Mouse (Mus musculus) midbrain, embryonic 11.5 days (tissue): Measurements from ENCODE around the gene S1pr5. TPM values are rescaled to one million over a fixed set of nuclear protein-coding genes. Genes with fewer than 3 reads are reported as not detected.

ENCODE experiments used
- ATAC-seq: fragments of 200-750 bp; cut with Nextera tagmentation; 2 replicates; pipeline ENCODE4 v1.8.0; 2017; ENCODE audit warnings: moderate TSS enrichment, moderate library complexity; ENCODE audit not compliant: low FRiP score
- DNase-seq: peaks from one replicate; pipeline ENCODE4 v3.0.0; 2015; ENCODE audit warnings: low spot score; ENCODE audit errors: missing footprints
- H3K27ac ChIP-seq: fragments of 300-500 bp; sonication (generic); 2 replicates; pipeline ENCODE4 v1.5.1; 2014; ENCODE audit warnings: low read depth, low read length
- H3K27me3 ChIP-seq: fragments of 300-500 bp; sonication (generic); 2 replicates; pipeline ENCODE4 v1.6.1; 2014; ENCODE audit warnings: mild to moderate bottlenecking, low read length, moderate library complexity, mixed read lengths; ENCODE audit not compliant: control insufficient read depth, insufficient read depth
- H3K36me3 ChIP-seq: fragments of 300-500 bp; sonication (generic); 2 replicates; pipeline ENCODE4 v1.6.1; 2014; ENCODE audit warnings: mild to moderate bottlenecking, low read length, moderate library complexity, mixed read lengths; ENCODE audit not compliant: control insufficient read depth, insufficient read depth
- H3K4me1 ChIP-seq: fragments of 300-500 bp; sonication (generic); 2 replicates; pipeline ENCODE4 v1.6.1; 2014; ENCODE audit warnings: low read length; ENCODE audit not compliant: control insufficient read depth, insufficient read depth
- H3K4me2 ChIP-seq: fragments of 300-500 bp; sonication (generic); 2 replicates; pipeline ENCODE4 v1.6.1; 2014; ENCODE audit warnings: mild to moderate bottlenecking, moderate library complexity
- H3K4me3 ChIP-seq: fragments of 300-500 bp; sonication (generic); 2 replicates; pipeline ENCODE4 v1.5.1; 2014; ENCODE audit warnings: low read depth, low read length
- H3K9ac ChIP-seq: fragments of 300-500 bp; sonication (generic); 2 replicates; pipeline ENCODE4 v1.6.1; 2014; ENCODE audit warnings: low read length
- H3K9me3 ChIP-seq: fragments of 300-500 bp; sonication (generic); 2 replicates; pipeline ENCODE4 v1.6.1; 2016; ENCODE audit warnings: low read length; ENCODE audit not compliant: control insufficient read depth
- WGBS: fragments of 180-500 bp; shearing (Covaris S2); extraction: QIAGEN DNeasy Blood & Tissue Kit; methylation state at CpG from one replicate; pipeline ENCODE4 v1.1.7; 2014; 5-methylcytosine and 5-hydroxymethylcytosine counted together
- polyA plus RNA-seq: library from polyadenylated mRNA; unstranded; fragments of >200 nt; fragmentation: Nextera tagmentation; extraction: Ambion mirVana; gene quantifications from 2 replicates; pipeline ENCODE4 v1.2.1, GENCODE M21; 2014

S1pr5 gene
- polyA plus RNA-seq, 1 experiment from 2014 or later, result 0.19 TPM

- ATAC-seq (peak; percentile 30; the same call in 1 of the 2 replicates), DNase-seq (peak; percentile 93)
- H3K27me3 ChIP-seq, result peaks cover 65% of the 10 kb centered on the region
- H3K27ac ChIP-seq, result no peak overlapping the region
- H3K4me3 ChIP-seq, result peak overlapping the region; percentile 31
- H3K9ac ChIP-seq, result peak overlapping the region; percentile 21; the same call in 1 of the 2 replicates
- H3K36me3 ChIP-seq, result no peaks in the 10 kb centered on the region
- H3K4me1 ChIP-seq, result peaks cover 7% of the 10 kb centered on the region; the same call in 1 of the 2 replicates
- H3K4me2 ChIP-seq, result peak overlapping the region; percentile 51
- 1% methylated on average over 72 of the region's 72 CpGs for WGBS
- no peaks in the 10 kb centered on the region; the same call in 1 of the 2 replicates for H3K9me3 ChIP-seq
Observed at GRCm38 (mm10) chr9:21244428-21245112, 3.7 kb downstream of the S1pr5 start.

GRCm38 (mm10) chr9:21243826-21244427 is 4.3 kb downstream of the S1pr5 start:
- H3K4me2 ChIP-seq, result peak overlapping the region; percentile 51
- peak overlapping the region; percentile 31 for H3K4me3 ChIP-seq
- no peak overlapping the region for H3K27ac ChIP-seq
- H3K4me1 ChIP-seq, result peaks cover 7% of the 10 kb centered on the region; the same call in 1 of the 2 replicates
- H3K27me3 ChIP-seq, result peaks cover 59% of the 10 kb centered on the region
- no peak for ATAC-seq
- no peaks in the 10 kb centered on the region for H3K36me3 ChIP-seq
- H3K9ac ChIP-seq, result no peak overlapping the region; the same call in 1 of the 2 replicates
- 3% methylated on average over 42 of the region's 42 CpGs for WGBS
- peak; percentile 94 for DNase-seq
- H3K9me3 ChIP-seq, result no peaks in the 10 kb centered on the region; the same call in 1 of the 2 replicates

GRCm38 (mm10) chr9:21241343-21241742 is 6.9 kb downstream of the S1pr5 start:
- no peak overlapping the region for H3K4me3 ChIP-seq
- H3K4me2 ChIP-seq, result no peak overlapping the region
- peaks cover 15% of the 10 kb centered on the region for H3K4me1 ChIP-seq
- no peak overlapping the region for H3K27ac ChIP-seq
- WGBS, result 3% methylated on average over 11 of the region's 11 CpGs
- H3K36me3 ChIP-seq, result no peaks in the 10 kb centered on the region
- no peak overlapping the region for H3K9ac ChIP-seq
- DNase-seq (peak; percentile 99), ATAC-seq (no peak)
- H3K27me3 ChIP-seq, result peaks cover 39% of the 10 kb centered on the region
- H3K9me3 ChIP-seq, result no peaks in the 10 kb centered on the region; the same call in 1 of the 2 replicates

- peak overlapping the region; percentile 98 for H3K9ac ChIP-seq
- H3K9me3 ChIP-seq, result no peaks in the 10 kb centered on the region; the same call in 1 of the 2 replicates
- peaks cover 20% of the 10 kb centered on the region for H3K27me3 ChIP-seq
- no peaks in the 10 kb centered on the region; the same call in 1 of the 2 replicates for H3K36me3 ChIP-seq
- H3K4me2 ChIP-seq, result peak overlapping the region; percentile 80
- peak overlapping the region; percentile 91 for H3K4me3 ChIP-seq
- 48% methylated on average over 4 of the region's 4 CpGs for WGBS
- ATAC-seq (no peak; the same call in 1 of the 2 replicates), DNase-seq (no peak)
- H3K27ac ChIP-seq, result no peak overlapping the region
- H3K4me1 ChIP-seq, result peaks cover 9% of the 10 kb centered on the region
Observed at GRCm38 (mm10) chr9:21239465-21239848, 8.8 kb downstream of the S1pr5 start.

GRCm38 (mm10) chr9:21238733-21239464 is 9.3 kb downstream of the S1pr5 start, which contains the start of gene Keap1:
Gene Keap1 (minus strand): TSS chr9:21239361.
- under 1% methylated on average over 70 of the region's 90 CpGs for whole genome bisulfite sequencing
- H3K4me1 ChIP-seq, result peaks cover 9% of the 10 kb centered on the region
- peak; percentile 99 for DNase-seq

GRCm38 (mm10) chr9:21238004-21238732 is 10.1 kb downstream of the S1pr5 start:
- Histone ChIP-seq H3K9me3 (no peaks in the 10 kb centered on the region; the same call in 1 of the 2 replicates), H3K27me3 (peaks cover 7% of the 10 kb centered on the region), H3K9ac (peak overlapping the region; percentile 98), H3K4me3 (peak overlapping the region; percentile 91), H3K27ac (peak overlapping the region; percentile 67), H3K4me1 (peaks cover 9% of the 10 kb centered on the region), H3K36me3 (no peaks in the 10 kb centered on the region; the same call in 1 of the 2 replicates), H3K4me2 (peak overlapping the region; percentile 80)
- 3% methylated on average over 31 of the region's 31 CpGs for WGBS
- ATAC-seq, result peak; percentile 20
- peak; percentile 93 for DNase-seq

More at GRCm38 (mm10) chr9:21238733-21239464, 9.3 kb downstream of the S1pr5 start, which contains the start of gene Keap1:
- H3K4me2 ChIP-seq, result peak within 1 kb of the TSS; percentile 80
- H3K27me3 ChIP-seq, result peaks cover 14% of the 10 kb centered on the region
- H3K27ac ChIP-seq, result peak within 1 kb of the TSS; percentile 67
- no peaks in the 10 kb centered on the region; the same call in 1 of the 2 replicates for H3K9me3 ChIP-seq
- ATAC-seq, result peak; percentile 88
- peak within 1 kb of the TSS; percentile 98 for H3K9ac ChIP-seq
- H3K4me3 ChIP-seq, result peak within 1 kb of the TSS; percentile 91
- H3K36me3 ChIP-seq, result no peaks in the 10 kb centered on the region; the same call in 1 of the 2 replicates

GRCm38 (mm10) chr9:21237368-21238003 is 10.8 kb downstream of the S1pr5 start:
- DNase-seq, result no peak

GRCm38 (mm10) chr9:21236991-21237367 is 11.3 kb downstream of the S1pr5 start:
- H3K9me3 ChIP-seq, result no peaks in the 10 kb centered on the region
- no peak for ATAC-seq
- peak overlapping the region; percentile 91; the same call in 1 of the 2 replicates for H3K4me3 ChIP-seq
- H3K4me1 ChIP-seq, result peaks cover 9% of the 10 kb centered on the region
- H3K9ac ChIP-seq, result peak overlapping the region; percentile 98; the same call in 1 of the 2 replicates
- 85% methylated on average over 25 of the region's 25 CpGs for WGBS
- peak overlapping the region; percentile 80 for H3K4me2 ChIP-seq
- no peaks in the 10 kb centered on the region; the same call in 1 of the 2 replicates for H3K27me3 ChIP-seq
- no peak for DNase-seq
- no peaks in the 10 kb centered on the region; the same call in 1 of the 2 replicates for H3K36me3 ChIP-seq
- H3K27ac ChIP-seq, result no peak overlapping the region

More at GRCm38 (mm10) chr9:21237368-21238003, 10.8 kb downstream of the S1pr5 start:
- ATAC-seq, result peak; percentile 39; the same call in 1 of the 2 replicates
- Histone ChIP-seq H3K27me3 (no peaks in the 10 kb centered on the region; the same call in 1 of the 2 replicates), H3K27ac (no peak overlapping the region), H3K4me3 (peak overlapping the region; percentile 91), H3K4me1 (peaks cover 9% of the 10 kb centered on the region), H3K36me3 (no peaks in the 10 kb centered on the region; the same call in 1 of the 2 replicates), H3K9ac (peak overlapping the region; percentile 98), H3K4me2 (peak overlapping the region; percentile 80), H3K9me3 (no peaks in the 10 kb centered on the region)
- 19% methylated on average over 19 of the region's 19 CpGs for WGBS
